Mouse (Mus musculus) neural tube, embryonic 10.5 days (tissue): ENCODE data around the gene Focad.

ENCODE experiments used
- DNase-seq: peaks from one replicate; pipeline ENCODE4 v3.0.0-alpha.2; 2017; ENCODE audit warnings: low spot score; ENCODE audit errors: extremely low spot score

Gene Focad

GRCm38 (mm10) chr4:88395717-88396116, 301.3 kb downstream of the Focad start:
- DNase-seq, result no peak

- no peak for DNase-seq
Measured at GRCm38 (mm10) chr4:88396995-88397521, 302.6 kb downstream of the Focad start.

GRCm38 (mm10) chr4:88400302-88400991, 306.0 kb downstream of the Focad start:
- DNase-seq, result no peak

GRCm38 (mm10) chr4:88400992-88401313, 306.5 kb downstream of the Focad start:
- DNase-seq, result no peak

GRCm38 (mm10) chr4:88402884-88403283, 308.5 kb downstream of the Focad start:
- DNase-seq, result no peak

- peak; percentile 14 for DNase-seq
Measured at GRCm38 (mm10) chr4:88406887-88407696, 312.7 kb downstream of the Focad start.

GRCm38 (mm10) chr4:88409279-88409678, 314.9 kb downstream of the Focad start:
- DNase-seq, result no peak

GRCm38 (mm10) chr4:88412331-88412730, 317.9 kb downstream of the Focad start:
- no peak for DNase-seq

GRCm38 (mm10) chr4:88415017-88415416, 320.6 kb downstream of the Focad start:
- DNase-seq, result no peak

- no peak for DNase-seq
Measured at GRCm38 (mm10) chr4:88419378-88419777, 324.9 kb downstream of the Focad start.

- no peak for DNase-seq
Measured at GRCm38 (mm10) chr4:88424563-88424962, 330.1 kb downstream of the Focad start.

GRCm38 (mm10) chr4:88427630-88428239, 333.3 kb downstream of the Focad start:
- no peak for DNase-seq

GRCm38 (mm10) chr4:88432412-88433024, 338.1 kb downstream of the Focad start:
- no peak for DNase-seq

- no peak for DNase-seq
Measured at GRCm38 (mm10) chr4:88436593-88437165, 342.2 kb downstream of the Focad start.

- DNase-seq, result no peak
Measured at GRCm38 (mm10) chr4:88437166-88437565, 342.7 kb downstream of the Focad start.

GRCm38 (mm10) chr4:88437917-88438316, 343.5 kb downstream of the Focad start:
- DNase-seq, result no peak

GRCm38 (mm10) chr4:88438326-88438989, 344.0 kb downstream of the Focad start, which contains the start of gene Hacd4:
Gene Hacd4, minus strand, starts transcription at chr4:88438928.
- peak; percentile 65 for DNase-seq

- DNase-seq, result no peak
Measured at GRCm38 (mm10) chr4:88438990-88439329, 344.5 kb downstream of the Focad start.

GRCm38 (mm10) chr4:88439669-88440123, 345.3 kb downstream of the Focad start:
- DNase-seq, result no peak

- DNase-seq, result no peak
Measured at GRCm38 (mm10) chr4:88440814-88441213, 346.4 kb downstream of the Focad start.

GRCm38 (mm10) chr4:88448976-88449375, 354.5 kb downstream of the Focad start:
- no peak for DNase-seq
